Mouse (Mus musculus) adrenal gland, postnatal 14 days (tissue): ENCODE results near the gene Piwil4. TPM values are rescaled to one million over a fixed set of nuclear protein-coding genes. Genes with fewer than 3 reads are reported as not detected.
"Not testable (repeated sequence)": the region's sequence is repeated elsewhere in the genome, so short reads cannot be mapped to it uniquely, and the experiment has no call there.

ENCODE experiments used
- DNase-seq: peaks from one replicate; pipeline ENCODE4 v3.0.0; 2021; ENCODE audit warnings: mixed read lengths
- total RNA-seq: library from RNA; stranded (reverse); gene quantifications from 2 replicates; pipeline ENCODE4 v1.2.3, GENCODE M21; 2021

Piwil4 gene
- total RNA-seq, 1 experiment from 2014 or later: not detected

DNA sequence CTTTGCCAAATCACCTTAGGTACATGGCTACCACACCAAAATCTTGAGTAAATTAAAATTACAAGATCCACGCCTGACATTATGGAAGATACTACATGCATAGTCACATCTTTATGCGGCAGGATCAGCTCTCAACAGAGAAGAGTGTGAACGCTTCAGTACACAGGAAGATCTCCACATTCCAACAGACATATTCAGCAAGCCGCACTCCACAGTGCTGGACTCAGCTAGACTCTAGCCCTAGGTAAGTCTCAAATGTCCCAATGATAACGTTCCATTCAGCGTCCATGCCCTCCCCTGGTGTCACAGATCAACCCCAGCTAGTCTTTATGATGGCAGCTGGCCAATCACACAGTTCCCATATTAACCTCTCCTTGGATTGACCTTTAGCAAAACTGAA lies 14.5 kb downstream of the Piwil4 start:
- no peak for DNase-seq

DNA sequence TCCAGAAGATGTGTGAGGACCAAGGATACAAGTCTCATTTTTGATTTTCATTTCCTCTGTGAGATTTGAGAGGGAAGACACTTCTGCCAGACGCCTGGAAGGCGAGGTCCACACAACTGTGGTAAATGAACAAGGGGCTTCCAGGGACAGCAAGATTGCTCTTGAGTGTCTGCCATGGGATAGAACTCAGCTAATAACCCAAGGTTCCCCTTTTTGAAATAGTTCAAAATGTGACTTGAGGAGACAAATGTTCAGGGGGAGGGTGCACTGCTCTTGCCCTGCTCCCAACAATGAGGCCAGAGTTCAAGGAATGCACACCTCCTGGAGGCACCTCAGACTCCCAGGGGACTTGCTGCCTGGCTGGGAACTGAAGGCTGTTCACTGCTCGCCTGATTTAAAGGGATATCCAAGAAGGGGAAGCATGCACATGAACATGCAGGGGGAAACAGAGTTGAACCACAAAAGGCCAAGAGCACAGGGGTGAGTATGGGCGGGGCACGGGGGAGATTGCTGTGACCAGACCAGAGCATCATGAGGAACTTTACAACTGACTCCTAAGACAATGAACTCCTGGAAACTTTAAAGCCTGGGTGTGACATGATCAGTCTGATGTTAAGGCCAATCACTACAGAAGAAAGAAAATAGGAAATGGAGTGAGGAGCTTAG lies 15.6 kb downstream of the Piwil4 start:
- peak; percentile 53 for DNase-seq

DNA sequence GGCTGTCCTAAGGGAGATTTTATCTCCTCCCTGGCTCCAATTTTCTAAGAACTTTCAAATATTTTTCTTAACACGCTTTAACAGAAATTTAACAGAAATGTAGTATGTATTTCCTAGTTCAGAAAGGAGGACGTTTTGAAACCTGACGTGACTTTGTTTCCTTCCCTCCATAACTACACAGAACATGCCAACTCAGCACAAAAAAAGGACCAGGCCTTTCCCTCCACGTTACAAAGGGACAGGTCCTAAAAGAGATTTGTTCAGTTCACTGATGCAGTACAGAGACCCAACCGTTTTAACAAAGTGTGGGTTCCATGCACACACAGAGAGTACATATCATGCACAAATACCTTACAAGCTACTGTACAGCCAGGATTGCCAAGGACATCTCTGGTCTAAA lies 18.9 kb downstream of the Piwil4 start:
- no peak for DNase-seq

DNA sequence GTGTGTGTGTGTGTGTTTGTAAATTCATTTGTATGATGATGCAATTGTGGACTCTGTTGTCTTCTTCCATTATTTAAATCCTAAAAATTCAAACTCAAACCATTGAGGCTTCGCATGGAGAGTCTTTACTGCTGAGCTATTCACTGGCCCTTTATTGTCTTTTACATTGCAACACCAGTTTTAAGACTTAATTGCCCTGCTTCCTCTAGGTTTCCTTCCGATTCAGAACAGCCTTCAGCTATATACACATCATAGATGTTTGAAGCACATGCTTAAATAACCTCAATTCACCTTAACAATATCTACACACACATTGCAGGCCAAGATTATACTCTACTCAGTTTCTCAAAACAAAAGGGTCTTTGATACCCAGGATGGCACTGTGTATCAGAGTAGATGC lies 20.1 kb downstream of the Piwil4 start:
- no peak for DNase-seq

DNA sequence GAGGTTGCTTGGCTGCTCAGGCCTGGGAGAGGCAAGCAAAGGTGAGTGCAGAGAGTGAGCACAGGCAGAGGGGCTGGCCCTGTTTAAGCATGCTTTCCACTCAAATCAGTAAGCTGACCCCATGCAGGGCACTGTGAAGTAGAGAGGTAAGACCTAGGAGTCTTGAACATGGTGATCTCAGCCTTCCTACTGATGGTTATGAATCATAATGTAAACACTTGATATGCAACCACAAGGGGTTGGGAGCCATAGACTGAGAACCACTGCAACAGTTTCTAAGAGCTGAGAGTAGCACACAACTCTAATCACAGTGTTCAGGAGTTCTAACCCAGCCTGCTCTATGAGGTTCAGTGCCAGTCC lies 22.2 kb downstream of the Piwil4 start:
- no peak for DNase-seq

DNA sequence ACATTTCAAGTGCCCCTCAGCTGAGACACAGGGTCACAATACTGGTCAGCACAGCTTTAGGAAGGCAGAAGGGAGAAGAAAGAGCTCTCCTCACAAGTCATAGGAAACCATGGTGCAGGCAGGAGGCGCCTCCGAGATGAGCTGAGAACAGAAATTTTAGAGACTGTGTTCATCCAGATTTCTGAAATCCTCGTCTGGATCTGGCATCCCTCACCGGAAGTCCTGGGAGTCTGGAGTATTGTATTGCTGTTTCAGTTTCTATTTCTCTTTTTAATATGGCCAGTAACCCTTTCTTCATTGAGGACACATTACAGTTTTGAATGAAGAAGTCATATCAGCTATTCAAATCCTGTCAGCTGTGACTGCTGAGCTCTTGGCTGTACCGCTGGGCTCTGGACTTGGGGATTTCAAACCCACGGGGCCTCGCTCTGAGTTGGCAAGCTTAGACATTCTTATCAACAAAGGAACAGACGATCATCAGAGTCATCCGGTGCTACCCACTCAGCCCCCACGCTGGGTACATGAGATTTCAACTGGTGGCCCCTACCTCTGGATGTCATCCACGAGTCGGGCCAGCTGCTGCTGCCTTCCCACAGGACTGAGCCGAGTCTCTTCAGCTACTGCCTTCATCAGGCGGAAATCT lies 22.7 kb downstream of the Piwil4 start:
- peak; percentile 36 for DNase-seq

DNA sequence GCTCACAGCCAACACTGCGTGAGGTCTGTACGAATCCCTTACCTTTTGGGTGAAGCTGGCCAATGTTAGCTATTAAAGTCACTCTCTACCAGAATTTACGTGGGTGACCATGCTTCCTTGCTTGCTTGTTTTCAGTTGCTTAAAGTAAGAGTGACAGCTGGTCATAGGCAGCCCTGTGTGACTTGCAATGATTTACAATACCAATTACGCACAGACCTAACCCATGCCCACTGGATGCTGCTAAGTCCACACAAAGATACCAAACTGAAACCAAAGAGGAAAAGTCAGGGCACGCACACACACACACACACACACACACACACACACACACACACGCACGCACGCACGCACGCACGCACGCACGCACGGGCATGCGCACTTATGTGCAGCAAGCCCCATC lies 25.3 kb downstream of the Piwil4 start:
- no peak for DNase-seq

DNA sequence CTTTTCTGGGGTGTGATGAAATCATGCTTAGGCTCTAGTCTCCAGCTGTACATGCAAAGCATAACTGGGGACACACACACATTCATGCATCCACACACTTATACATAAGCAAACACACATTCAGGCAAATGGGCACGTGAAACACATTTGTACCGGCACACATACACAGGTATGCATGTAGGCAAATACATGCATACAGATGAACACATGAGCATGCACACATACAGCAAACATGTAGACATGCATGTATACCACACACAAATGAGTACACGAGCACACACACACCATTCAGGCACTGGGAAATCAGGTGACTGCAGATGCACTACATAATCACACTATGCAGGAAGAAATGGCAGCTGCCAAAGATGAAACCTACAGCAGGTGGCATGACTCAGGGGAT lies 29.6 kb downstream of the Piwil4 start:
- no peak for DNase-seq

DNA sequence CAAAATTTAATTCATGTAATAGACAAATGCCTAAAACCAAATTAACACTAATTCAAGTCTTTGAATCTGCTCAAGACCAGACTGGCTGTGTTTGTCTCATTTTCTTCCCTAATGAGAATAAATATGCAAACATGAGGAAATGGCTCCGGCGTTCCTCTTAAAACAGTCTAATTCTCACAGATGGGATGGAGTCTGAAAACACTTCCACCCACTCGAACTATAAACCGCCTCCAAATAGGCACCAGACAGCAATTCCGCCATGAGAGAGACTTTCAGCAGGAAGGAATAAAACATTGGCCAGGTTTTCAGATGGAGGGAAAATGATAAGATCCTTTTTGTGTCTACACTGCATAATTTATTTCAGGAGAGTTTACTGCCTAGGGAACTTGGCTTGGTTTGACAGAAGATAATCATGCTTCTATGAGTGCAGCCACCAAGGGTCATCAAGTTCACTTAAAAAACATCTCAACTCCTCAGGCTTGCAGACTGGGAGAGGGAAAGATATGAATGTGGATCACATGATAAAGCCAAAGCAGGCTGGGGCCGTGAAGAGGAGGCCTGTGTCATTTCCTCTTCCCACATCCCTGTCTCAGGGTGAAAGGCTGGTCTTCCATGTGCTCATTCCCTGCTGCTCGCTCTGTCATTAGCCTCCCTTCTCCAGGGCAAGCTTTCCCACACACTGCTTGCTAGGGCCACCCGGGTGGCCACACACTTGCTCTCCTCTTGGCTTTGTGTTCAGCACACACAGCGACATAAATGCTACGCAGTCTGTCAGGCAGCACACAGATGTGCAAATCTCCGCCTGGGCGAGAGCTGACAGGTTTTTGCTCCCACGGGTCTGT lies 35.0 kb downstream of the Piwil4 start:
- no peak for DNase-seq

DNA sequence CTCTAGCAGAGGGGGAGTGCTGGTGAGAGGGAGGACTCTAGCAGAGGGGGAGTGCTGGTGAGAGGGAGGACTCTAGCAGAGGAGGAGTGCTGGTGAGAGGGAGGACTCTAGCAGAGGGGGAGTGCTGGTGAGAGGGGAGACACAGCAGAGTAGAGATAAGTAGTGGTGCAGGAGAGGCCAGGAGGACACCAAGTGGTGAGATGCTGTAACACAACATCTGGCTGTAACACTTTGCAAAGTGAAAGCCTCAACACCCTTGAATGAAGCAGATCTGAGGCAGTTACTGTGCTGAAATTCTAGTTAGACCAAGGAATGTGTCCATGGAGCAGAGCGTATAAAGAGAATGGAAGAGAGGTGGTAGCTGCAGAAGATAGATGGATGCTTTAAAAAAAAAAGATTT lies 39.7 kb downstream of the Piwil4 start:
- DNase-seq: not testable (repeated sequence)

DNA sequence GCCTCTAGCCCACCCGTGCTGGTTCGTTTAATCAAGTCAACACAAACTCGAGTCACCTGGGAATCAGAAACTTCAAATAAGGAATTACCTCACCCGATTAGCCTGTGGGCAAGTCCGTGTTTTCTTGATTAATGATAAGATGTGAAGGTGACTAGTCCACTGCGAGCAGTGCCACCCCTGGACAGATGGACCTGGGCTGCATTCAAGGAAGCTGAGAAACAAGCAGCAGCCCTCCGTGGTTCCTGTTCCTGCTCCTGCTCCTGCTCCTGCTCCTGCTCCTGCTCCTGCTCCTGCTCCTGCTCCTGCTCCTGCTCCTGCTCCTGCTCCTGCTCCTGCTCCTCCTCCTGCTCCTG lies 41.3 kb downstream of the Piwil4 start:
- no peak for DNase-seq

DNA sequence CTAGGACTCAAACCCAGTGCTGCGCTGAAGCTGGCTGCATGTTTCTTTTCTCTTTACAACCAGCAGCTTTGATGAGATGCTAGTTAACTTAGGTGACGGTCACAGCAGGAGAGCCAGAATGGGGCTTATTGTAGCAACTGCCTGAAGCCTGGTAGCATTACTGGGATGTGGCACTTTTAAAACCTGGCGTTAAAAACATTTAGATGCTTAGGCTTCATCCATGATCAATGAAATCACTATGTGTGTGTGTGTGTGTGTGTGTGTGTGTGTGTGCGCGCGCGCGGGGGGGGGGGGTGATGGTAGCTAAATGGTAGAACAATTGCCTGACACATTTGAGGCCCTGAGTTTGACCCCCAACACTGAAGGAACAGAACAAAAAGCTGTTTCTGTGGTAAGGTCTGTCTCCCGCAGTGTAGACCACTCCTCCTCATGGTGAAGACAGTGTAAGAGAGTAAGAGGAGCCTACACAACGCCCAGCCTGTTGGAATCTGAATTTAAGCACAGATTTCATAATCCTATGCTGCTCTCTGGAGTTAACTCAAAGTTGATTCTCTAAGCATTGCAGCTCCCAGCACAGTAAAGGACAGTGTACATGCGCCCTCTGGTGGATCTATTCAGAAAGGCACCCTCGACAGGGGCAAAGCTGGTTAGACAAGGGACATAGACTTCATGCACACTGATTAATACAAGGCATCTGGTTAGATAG lies 41.8 kb downstream of the Piwil4 start:
- peak; percentile 91 for DNase-seq

DNA sequence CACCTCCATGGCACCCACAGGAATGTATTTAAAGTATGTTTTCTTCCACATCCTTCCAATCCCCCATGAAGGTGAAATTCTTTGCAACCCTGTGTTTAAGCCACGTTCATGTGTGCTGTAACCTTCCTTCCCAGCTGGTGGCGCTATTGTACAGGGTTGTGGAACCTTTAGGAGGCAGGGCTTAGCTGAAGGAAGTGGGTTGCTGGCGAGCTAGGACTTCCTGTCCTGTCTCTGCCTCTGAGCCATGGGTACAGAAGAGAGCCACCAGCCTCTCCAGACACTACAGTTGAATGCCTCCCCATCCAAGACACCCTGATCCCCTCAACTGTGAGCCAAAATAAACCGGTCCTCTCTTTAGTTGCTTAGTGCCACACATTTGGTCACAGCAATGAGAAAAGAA lies 42.6 kb downstream of the Piwil4 start:
- DNase-seq: peak; percentile 67

DNA sequence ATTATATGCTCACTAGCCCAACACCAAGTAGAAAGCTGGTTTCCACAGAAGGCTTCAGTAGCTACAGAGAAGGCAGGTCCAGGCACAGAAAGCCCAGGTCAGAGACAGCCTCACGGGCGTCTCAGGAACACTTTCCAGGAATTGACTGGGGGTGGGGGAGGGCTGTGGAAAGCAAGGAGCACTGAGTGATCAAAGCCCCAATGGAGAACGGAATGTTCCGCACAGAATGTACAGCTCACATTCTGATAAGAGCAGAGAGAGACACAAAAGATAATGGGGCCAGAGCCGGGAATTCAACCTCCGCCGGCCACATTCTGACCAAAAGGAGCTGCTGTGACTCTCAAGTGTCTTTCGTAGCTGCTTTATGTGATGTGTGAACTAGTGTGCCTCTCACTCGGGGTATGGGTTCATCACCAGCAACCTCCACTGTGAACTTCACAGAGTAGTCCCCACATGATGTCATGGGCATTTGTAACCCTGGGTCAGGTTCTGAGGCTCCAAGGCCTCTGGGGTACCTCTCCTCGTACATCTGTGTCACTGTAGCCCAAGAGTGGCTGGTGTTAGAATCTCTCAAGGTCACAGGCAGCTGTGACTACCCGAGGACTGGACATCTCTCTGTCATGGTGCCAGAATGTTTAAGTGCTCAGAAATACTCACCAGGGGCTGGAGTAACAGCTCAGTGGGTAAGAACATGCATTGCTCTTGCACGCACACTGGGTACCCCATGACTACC lies 51.0 kb downstream of the Piwil4 start:
- peak; percentile 22 for DNase-seq

DNA sequence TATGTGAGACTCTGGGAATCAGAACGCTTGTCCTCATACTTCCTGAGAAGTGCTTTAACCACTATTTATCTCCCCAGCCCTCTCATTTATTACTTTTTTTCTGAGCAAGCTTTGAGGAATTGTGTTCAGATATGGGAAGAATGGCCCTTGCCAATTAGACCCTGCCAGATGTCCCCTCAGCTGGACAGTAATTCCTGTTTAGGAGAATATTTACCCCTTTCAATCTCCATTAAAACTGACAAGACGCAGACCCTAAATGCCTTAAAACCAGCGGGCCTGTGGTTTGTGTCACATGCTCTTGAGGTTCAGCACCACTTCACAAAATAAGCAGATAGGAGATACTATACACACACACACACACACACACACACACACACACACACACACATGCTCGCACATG lies 56.2 kb downstream of the Piwil4 start:
- DNase-seq: no peak

DNA sequence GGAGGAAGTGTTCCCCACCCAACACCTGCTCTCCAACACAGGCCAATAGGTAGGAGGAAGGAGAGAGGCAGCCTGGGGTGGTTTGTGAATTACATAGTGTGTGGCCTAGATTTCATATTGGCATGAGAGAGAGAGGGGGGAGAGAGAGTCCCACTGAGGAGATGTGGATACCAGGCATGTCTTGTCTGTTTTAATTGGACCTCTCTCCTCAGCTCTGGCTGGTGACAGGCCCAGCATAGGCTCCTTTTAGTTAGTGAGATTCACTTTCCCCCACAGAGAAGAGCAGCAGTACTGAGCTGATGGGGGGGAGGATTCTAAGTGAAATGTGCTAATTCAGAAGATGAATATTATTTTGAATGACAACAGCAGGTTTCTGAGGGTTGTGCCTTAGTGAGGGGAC lies 57.8 kb downstream of the Piwil4 start:
- no peak for DNase-seq

DNA sequence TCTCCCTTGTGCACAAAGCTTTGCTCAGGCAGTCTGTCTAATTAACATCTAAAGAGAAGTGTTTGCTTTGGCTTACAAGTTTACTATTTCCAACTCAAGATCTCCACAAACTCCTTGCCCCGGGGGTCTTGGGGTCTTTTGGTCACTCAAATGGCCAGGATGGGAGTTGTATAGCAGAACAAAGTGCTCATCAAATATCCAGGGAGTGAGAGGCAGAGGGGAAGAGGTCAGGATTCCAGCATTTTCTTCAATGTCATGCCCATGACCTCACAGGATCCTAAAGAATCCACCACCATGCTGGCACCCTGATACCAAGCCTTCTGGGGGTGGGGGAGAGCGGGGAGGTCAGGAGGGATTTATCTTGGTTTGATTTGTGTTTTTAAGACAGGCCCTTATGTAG lies 59.9 kb downstream of the Piwil4 start:
- no peak for DNase-seq

DNA sequence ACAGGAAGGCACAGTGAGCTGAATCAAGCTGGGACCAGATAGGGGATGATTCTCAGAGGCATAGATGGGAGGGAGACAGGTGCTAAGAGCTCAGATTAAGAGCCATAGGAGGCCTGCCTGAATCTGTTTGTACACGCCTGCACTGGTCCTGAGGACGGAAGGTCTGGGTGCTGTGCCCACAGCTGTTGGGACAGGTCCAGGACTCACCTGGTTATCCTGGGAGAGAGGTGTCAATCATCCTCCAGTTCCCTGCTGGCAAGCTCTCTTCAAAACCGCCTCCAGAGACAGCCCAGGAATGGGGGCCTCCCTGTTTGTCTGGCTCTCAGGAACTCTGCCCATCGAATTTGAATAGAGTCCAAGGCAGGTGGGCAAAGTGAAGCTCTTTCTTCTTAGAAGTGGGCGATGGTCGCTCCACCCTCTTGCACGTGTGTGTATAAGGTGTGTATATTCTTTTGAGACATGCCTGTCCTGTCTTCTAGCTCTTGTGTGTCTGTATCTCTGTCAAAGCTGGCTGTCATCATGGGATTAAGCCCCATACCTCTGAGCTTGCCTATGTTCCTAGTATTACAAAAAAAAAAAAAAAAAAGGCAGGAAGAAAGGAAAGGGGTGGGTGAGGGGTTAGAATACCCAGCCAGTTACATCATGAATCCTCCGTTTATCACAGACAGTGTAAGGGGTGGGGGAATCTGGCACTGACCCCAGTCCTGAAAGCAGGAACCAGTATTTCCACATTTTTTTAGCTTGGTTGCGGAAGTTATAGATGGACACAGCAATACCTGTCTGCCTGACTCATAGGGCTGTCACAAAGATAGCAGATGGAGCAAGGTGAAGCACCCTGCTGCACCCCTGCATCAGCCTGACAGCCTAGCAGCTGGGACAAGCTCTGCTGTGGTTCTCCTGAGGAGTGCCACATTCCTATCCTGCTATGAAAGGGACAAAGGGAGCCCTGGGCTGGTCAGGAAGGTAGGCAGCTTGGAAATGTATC lies 64.5 kb downstream of the Piwil4 start:
- no peak for DNase-seq

DNA sequence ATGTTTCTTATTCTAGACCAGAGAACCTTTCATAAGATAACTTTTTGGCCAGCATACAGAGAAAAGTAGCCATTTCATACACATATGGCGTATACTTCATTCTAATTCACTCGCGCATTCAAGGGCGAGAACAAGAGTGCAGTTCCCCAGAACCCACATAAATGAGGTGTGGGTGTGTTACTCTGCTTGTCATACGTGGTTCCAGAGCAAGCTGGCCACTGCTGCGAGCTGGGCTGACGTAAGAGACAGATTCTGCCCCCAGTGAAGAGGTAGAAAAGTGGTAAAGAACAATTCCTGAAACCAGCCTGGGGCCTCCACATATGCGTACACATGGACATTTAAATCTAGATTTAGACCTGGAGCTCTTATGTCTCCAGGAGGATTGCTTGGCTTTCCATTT lies 66.0 kb downstream of the Piwil4 start:
- no peak for DNase-seq

DNA sequence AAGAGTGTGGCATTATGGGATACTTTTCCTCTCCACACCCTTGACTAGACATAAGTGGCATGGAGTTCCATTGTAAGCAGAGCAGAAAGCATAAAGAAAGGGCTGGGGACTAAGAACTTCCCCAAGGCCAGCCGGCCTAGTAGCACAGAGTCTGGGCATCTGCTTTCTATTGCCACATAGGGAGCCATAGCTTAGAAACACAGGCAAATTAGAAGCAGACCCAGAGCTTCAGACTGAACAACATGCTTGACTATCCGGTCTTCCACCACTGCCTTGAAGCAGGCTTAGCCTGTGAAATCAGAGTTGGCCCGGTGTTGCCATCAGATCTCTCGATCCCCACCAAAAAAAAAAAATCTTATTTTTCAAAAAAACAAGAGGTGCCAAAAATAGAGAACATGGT lies 67.4 kb downstream of the Piwil4 start:
- no peak for DNase-seq

DNA sequence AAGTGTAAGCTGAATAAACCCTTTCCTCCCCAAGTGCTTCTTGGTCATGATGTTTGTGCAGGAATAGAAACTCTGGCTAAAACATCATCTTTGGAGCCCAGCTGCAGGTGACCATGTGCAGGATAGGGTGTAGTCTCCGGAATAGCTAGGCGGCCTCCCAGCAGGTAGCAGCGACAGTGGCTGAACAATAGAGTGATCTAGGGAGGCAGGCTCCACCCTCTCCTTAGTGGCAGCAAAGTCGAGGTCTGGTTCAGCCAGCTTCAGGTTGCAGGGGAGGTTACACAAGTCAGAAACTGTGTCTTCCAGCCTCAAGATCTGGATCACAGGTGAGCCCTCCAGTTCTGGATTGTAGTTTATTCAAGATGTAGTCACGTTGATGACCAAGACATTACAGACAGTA lies 68.6 kb downstream of the Piwil4 start:
- DNase-seq: not testable (repeated sequence)
